Mouse (Mus musculus) CH12.LX (cell line): ENCODE results near the gene Entpd1. TPM values are rescaled to one million over a fixed set of nuclear protein-coding genes. Genes with fewer than 3 reads are reported as not detected.

Experiments
- DNase-seq: peaks from one replicate; pipeline ENCODE4 v3.0.0-alpha.2; 2013; ENCODE audit errors: extremely low read depth
- H3K27ac ChIP-seq: 2 replicates; pipeline ENCODE4 v1.5.1; 2012; ENCODE audit warnings: low read depth, mild to moderate bottlenecking, control low read depth, moderate library complexity; ENCODE audit not compliant: insufficient read depth
- H3K27me3 ChIP-seq: replicated peaks from 2 replicates; pipeline ENCODE3; 2012; ENCODE audit warnings: inconsistent platforms
- H3K36me3 ChIP-seq, 2 experiments: replicated peaks in 1 of 2; 2 replicates each; pipeline versions ENCODE3 to v1.6.1; 2012; ENCODE audit warnings: inconsistent platforms in 1 of 2, low read length in 1 of 2, mild to moderate bottlenecking in 1 of 2, mixed read lengths in 1 of 2, moderate library complexity in 1 of 2; ENCODE audit not compliant: control insufficient read depth in 1 of 2, insufficient read depth in 1 of 2
- H3K4me1 ChIP-seq, 2 experiments: 2 replicates each; pipeline ENCODE4 v1.6.1; 2012; ENCODE audit warnings: inconsistent platforms in 1 of 2, moderate library complexity in 1 of 2; ENCODE audit not compliant: insufficient read depth in 2 of 2, control insufficient read depth in 1 of 2
- H3K4me2 ChIP-seq: 2 replicates; pipeline ENCODE4 v1.6.1; 2012; ENCODE audit warnings: low read depth, mild to moderate bottlenecking, control low read depth; ENCODE audit not compliant: poor library complexity, insufficient read depth, severe bottlenecking
- H3K4me3 ChIP-seq, 3 experiments: fragments of 150-350 bp in 1 of 3; sonication (generic) in 1 of 3; replicated peaks in 1 of 3; 2 replicates each; pipeline versions ENCODE3 to v1.5.1; 2011 to 2012; ENCODE audit warnings: low read depth in 2 of 3, low read length in 2 of 3, mild to moderate bottlenecking in 2 of 3, moderate library complexity in 2 of 3, control low read depth in 1 of 3, improper control_type of control experiment in 1 of 3, inconsistent platforms in 1 of 3, mixed read lengths in 1 of 3; ENCODE audit not compliant: poor library complexity in 1 of 3
- H3K79me2 ChIP-seq: replicated peaks from 2 replicates; pipeline ENCODE4 v1.6.1; 2012; ENCODE audit warnings: mild to moderate bottlenecking, moderate library complexity; ENCODE audit not compliant: control insufficient read depth, poor library complexity, insufficient read depth, severe bottlenecking; ENCODE audit errors: extremely low read depth
- H3K9ac ChIP-seq: 2 replicates; pipeline ENCODE4 v1.6.1; 2012; ENCODE audit warnings: low read depth, mild to moderate bottlenecking, control low read depth, moderate library complexity; ENCODE audit not compliant: insufficient read depth
- H3K9me3 ChIP-seq: replicated peaks from 2 replicates; pipeline ENCODE3; 2012; ENCODE audit warnings: low read length, inconsistent platforms, mixed read lengths
- CHD1 ChIP-seq: IDR thresholded peaks from 2 replicates; pipeline ENCODE4 v1.6.1; 2012; ENCODE audit warnings: low read depth, low read length, improper control_type of control experiment, inconsistent platforms
- CHD2 ChIP-seq: IDR thresholded peaks from 2 replicates; pipeline ENCODE4 v1.6.1; 2011; ENCODE audit warnings: low read length, improper control_type of control experiment
- CTCF ChIP-seq, 2 experiments: IDR thresholded peaks in 1 of 2; conservative IDR thresholded peaks in 1 of 2; 2 replicates each; pipeline ENCODE4 v1.5.1; 2011 to 2012; ENCODE audit warnings: low read depth in 2 of 2, low read length in 2 of 2, improper control_type of control experiment in 1 of 2, inconsistent platforms in 1 of 2, mild to moderate bottlenecking in 1 of 2, moderate library complexity in 1 of 2
- EP300 ChIP-seq: IDR thresholded peaks from 2 replicates; pipeline ENCODE4 v1.6.1; 2011; ENCODE audit warnings: low read length, improper control_type of control experiment
- GABPA ChIP-seq: IDR thresholded peaks from 2 replicates; pipeline ENCODE4 v1.6.1; 2012; ENCODE audit warnings: low read depth, low read length, improper control_type of control experiment, inconsistent platforms; ENCODE audit not compliant: insufficient replicate concordance
- HCFC1 ChIP-seq: IDR thresholded peaks from 2 replicates; pipeline ENCODE4 v1.6.1; 2012; ENCODE audit warnings: low read depth, mild to moderate bottlenecking, inconsistent platforms, low read length, improper control_type of control experiment
- JUN ChIP-seq: IDR thresholded peaks from 2 replicates; pipeline ENCODE4 v1.6.1; 2011; ENCODE audit warnings: low read depth, mild to moderate bottlenecking, low read length, improper control_type of control experiment, moderate library complexity; ENCODE audit not compliant: insufficient read depth
- MAX ChIP-seq: IDR thresholded peaks from 2 replicates; pipeline ENCODE4 v1.6.1; 2011; ENCODE audit warnings: low read length, improper control_type of control experiment
- MYC ChIP-seq: IDR thresholded peaks from 2 replicates; pipeline ENCODE4 v1.6.1; 2011; ENCODE audit warnings: low read depth, mild to moderate bottlenecking, improper control_type of control experiment, low read length
- PAX5 ChIP-seq: IDR thresholded peaks from 2 replicates; pipeline ENCODE4 v1.6.1; 2012; ENCODE audit warnings: low read length, inconsistent platforms, mixed read lengths
- RAD21 ChIP-seq: IDR thresholded peaks from 2 replicates; pipeline ENCODE4 v1.6.1; 2011; ENCODE audit warnings: low read depth, mild to moderate bottlenecking, low read length, improper control_type of control experiment, moderate library complexity
- SIN3A ChIP-seq: IDR thresholded peaks from 2 replicates; pipeline ENCODE4 v1.6.1; 2012; ENCODE audit warnings: low read length, improper control_type of control experiment, inconsistent platforms
- SMC3 ChIP-seq: IDR thresholded peaks from 2 replicates; pipeline ENCODE4 v1.6.1; 2011; ENCODE audit warnings: low read depth, low read length, improper control_type of control experiment
- UBTF ChIP-seq: IDR thresholded peaks from 2 replicates; pipeline ENCODE4 v1.6.1; 2012; ENCODE audit warnings: low read depth, mild to moderate bottlenecking, inconsistent platforms, low read length, improper control_type of control experiment, moderate library complexity
- USF1 ChIP-seq: IDR thresholded peaks from 2 replicates; pipeline ENCODE4 v1.6.1; 2014; ENCODE audit warnings: low read depth, mild to moderate bottlenecking, inconsistent platforms, low read length, improper control_type of control experiment
- ZC3H11A ChIP-seq: IDR thresholded peaks from 2 replicates; pipeline ENCODE4 v1.6.1; 2012; ENCODE audit warnings: low read depth, mild to moderate bottlenecking, inconsistent platforms, low read length, improper control_type of control experiment
- ZKSCAN1 ChIP-seq: IDR thresholded peaks from 2 replicates; pipeline ENCODE4 v1.6.1; 2012; ENCODE audit warnings: low read depth, inconsistent platforms, low read length, improper control_type of control experiment, borderline replicate concordance
- ZMIZ1 ChIP-seq: IDR thresholded peaks from 2 replicates; pipeline ENCODE4 v1.6.1; 2012; ENCODE audit warnings: low read depth, mild to moderate bottlenecking, inconsistent platforms, low read length, improper control_type of control experiment
- ZNF384 ChIP-seq: IDR thresholded peaks from 2 replicates; pipeline ENCODE4 v1.6.1; 2012; ENCODE audit warnings: low read depth, low read length, improper control_type of control experiment, inconsistent platforms
- dilution Hi-C: fragments of 300-500 bp; cut with MboI; formaldehyde crosslinking; loops from 2 replicates; pipeline ENCODE4 v1.14.3; 2020; ENCODE audit warnings: low sequenced_read_pairs; ENCODE audit not compliant: extremely low pct_unique_long_range_greater_than_20kb, extremely low pct_ligation_motif_present
- in situ Hi-C: fragments of 300-500 bp; cut with MboI; formaldehyde crosslinking; loops from 3 replicates; pipeline ENCODE4 v1.14.3; 2019; ENCODE audit warnings: low sequenced_read_pairs, low pct_ligation_motif_present, low pct_unique_long_range_greater_than_20kb, mixed read lengths
- polyA plus RNA-seq: library from polyadenylated mRNA; unstranded; fragments of >175 nt; gene quantifications from 2 replicates; pipeline ENCODE4 v1.2.1, GENCODE M21; 2012; ENCODE audit warnings: low read depth; ENCODE audit not compliant: insufficient read length
- total RNA-seq, 2 experiments: library from RNA; depleted of rRNA; stranded (reverse); fragments of 300-350 nt in 1 of 2; fragments of >200 nt in 1 of 2; gene quantifications; 2 replicates each; pipeline ENCODE4 v1.2.3; 2012 to 2014

Entpd1 gene
- total and polyA plus RNA-seq, 3 experiments = 14.7 to 21.2 (median 19.5) TPM

DNA sequence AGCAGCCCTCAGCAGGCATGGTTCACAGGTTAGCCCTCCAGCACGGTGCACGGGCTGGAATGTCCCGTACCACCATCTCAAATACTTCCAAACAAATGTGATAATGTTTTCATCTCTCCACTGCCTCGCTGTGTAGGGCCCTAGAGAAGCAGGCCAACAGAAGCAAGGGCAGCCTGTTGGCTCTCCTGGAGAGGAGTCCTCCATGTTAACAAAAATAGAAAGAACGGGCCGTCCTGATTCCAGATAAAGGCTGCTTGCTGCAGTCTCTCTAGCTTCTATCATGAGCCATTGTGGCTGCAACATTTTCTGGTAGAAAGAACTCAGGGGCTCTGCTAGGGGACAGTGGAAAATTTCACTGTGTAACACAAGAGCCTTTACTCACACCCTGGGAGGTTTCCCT is 104.8 kb downstream of the Entpd1 start:
- Histone ChIP-seq H3K4me2 (no peak overlapping the region), H3K9me3 (peaks cover 3% of the 10 kb centered on the region), H3K4me3 (no peak overlapping the region), H3K27ac (no peak overlapping the region), H3K27me3 (no peaks in the 10 kb centered on the region), H3K9ac (no peak overlapping the region), H3K4me1 (peaks cover 0 to 10% of the 10 kb centered on the region in 2 experiments; a peak in 1 of 4 replicates), H3K36me3 (peaks cover 24 to 58% of the 10 kb centered on the region in 2 experiments)
- dilution Hi-C loops (no loop called here), in situ Hi-C loops (loop anchor here (25.0 kb wide), 1 partner anchor 330 kb away; no protein-coding TSS in a partner anchor)
- DNase-seq = no peak
- no peak for TF ChIP-seq MAX
- TF ChIP-seq MYC = no peak
- TF ChIP-seq SMC3 = no peak
- TF ChIP-seq GABPA = no peak
- no peak for TF ChIP-seq ZKSCAN1
- no peak for TF ChIP-seq CTCF (conservative IDR thresholded peaks at IDR 0.05 in 1 of 2, IDR thresholded peaks at IDR 0.05 in 1 of 2; ENCODE audit: low read depth in 2 of 2, low read length in 2 of 2)
- TF ChIP-seq JUN = no peak
- TF ChIP-seq CHD2 = no peak
- no peak for TF ChIP-seq USF1
- no peak for TF ChIP-seq ZMIZ1
- TF ChIP-seq CHD1 = no peak
- TF ChIP-seq ZNF384 = no peak
- TF ChIP-seq EP300 = no peak
- TF ChIP-seq ZC3H11A = no peak
- no peak for TF ChIP-seq PAX5
- no peak for TF ChIP-seq HCFC1
- no peak for TF ChIP-seq UBTF
- TF ChIP-seq, all 38 proteins: peak for 0
- no peaks in the 10 kb centered on the region for H3K79me2 ChIP-seq

DNA sequence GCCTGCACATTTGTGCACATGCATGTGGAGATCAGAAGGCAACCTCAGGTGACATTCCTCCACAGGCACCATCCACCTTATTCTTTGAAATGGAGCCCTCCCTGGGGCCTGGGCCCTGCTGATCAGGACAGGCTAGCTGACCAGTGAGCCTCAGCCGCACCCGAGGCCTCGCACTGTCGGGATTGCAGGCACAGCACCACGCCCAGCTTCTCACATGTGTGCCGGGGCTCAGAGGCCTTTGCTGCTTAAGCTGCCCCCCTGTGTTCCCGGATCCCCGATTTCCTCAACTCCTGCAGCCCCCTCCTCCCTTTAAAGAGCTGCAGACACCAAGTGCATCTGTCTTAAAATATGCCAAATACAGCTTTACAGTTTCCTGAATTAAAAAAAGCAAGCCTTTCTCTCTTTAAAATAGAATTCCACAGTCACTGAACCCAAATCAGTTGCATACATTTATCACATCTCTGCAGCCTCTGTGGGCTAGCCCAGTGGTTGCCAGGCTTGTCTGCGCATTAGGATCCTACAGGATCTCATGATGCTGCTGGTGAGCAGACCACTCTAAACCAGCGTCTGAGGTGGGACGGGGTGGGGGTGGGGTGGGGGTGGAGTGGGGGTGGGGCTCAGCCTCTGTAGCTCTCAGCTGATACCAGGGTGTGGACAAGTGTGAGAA is 107.4 kb downstream of the Entpd1 start:
- DNase-seq = no peak
- peaks cover 28 to 56% of the 10 kb centered on the region in 2 experiments for H3K36me3 ChIP-seq
- peaks cover 0 to 4% of the 10 kb centered on the region in 2 experiments; a peak in 1 of 4 replicates for H3K4me1 ChIP-seq
- dilution Hi-C loops = no loop called here
- H3K4me2 ChIP-seq = no peak overlapping the region
- TF ChIP-seq RAD21 = no peak
- no peak for TF ChIP-seq CTCF (conservative IDR thresholded peaks at IDR 0.05 in 1 of 2, IDR thresholded peaks at IDR 0.05 in 1 of 2; ENCODE audit: low read depth in 2 of 2, low read length in 2 of 2)
- TF ChIP-seq SIN3A = no peak
- TF ChIP-seq, all 38 proteins: peak for 0
- no peak overlapping the region for H3K4me3 ChIP-seq
- H3K79me2 ChIP-seq = no peaks in the 10 kb centered on the region
- H3K27me3 ChIP-seq = no peaks in the 10 kb centered on the region
- H3K27ac ChIP-seq = no peak overlapping the region
- H3K9ac ChIP-seq = no peak overlapping the region
- in situ Hi-C loops = loop anchor here (5.0 to 25.0 kb wide), 3 partner anchors 42 to 332 kb away; partner anchors contain the start of genes Entpd1 and Tctn3
- H3K9me3 ChIP-seq = no peaks in the 10 kb centered on the region
